Mouse (Mus musculus) T-helper 17 cell (primary cell): Measurements from ENCODE around the gene Hunk.

Experiments used
- in situ Hi-C, 2 experiments: fragments of 300-600 bp; cut with MboI, MseI; formaldehyde crosslinking; loops; 1 replicate in 1 of 2; 2 replicates in 1 of 2; pipeline ENCODE4 v1.15.1; 2025; ENCODE audit warnings: high pct_unique_total_duplicates in 2 of 2

Hunk gene

DNA sequence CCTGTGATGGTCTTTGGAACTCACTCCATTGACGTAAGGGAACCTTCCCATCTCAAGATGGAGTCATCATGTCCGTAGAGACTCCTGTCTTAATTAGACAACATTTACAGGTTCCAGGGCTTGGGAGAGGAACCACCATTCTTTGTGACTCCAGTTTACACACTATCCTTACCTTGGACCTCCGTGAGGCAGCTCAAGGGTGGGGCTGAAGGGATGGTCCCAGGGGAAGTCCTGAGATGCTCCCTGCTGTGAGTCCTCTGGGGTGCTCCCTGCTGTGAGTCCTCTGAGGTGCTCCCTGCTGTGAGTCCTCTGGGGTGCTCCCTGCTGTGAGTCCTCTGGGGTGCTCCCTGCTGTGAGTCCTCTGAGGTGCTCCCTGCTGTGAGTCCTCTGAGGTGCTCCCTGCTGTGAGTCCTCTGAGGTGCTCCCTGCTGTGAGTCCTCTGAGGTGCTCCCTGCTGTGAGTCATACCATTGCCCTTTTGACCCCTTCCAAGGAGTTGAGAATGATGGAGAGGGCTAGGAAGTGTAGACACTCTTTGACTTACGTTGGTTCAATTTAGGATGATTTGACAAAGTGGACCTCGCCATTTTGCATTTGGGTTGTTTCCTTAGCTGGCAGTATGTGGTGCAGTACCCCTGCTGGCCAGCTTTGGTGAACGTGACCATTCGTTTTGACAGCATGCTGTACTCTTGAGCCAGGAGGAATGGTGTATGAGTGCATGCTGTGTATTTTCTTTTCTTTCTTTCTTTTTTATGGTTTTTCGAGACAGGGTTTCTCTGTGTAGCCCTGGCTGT, 42.2 kb downstream of the Hunk start:
- in situ Hi-C loops: loop anchor here in 1 of 2 experiments (10.0 kb wide), 1 partner anchor 237 kb away; no protein-coding TSS in a partner anchor

- in situ Hi-C loops: no loop called here
Observed at GRCm38 (mm10) chr16:90433551-90433950, 47.7 kb downstream of the Hunk start.

- in situ Hi-C loops: no loop called here
Observed at GRCm38 (mm10) chr16:90435231-90435630, 49.4 kb downstream of the Hunk start.

- in situ Hi-C loops: no loop called here
Observed at GRCm38 (mm10) chr16:90437276-90437675, 51.5 kb downstream of the Hunk start.

DNA sequence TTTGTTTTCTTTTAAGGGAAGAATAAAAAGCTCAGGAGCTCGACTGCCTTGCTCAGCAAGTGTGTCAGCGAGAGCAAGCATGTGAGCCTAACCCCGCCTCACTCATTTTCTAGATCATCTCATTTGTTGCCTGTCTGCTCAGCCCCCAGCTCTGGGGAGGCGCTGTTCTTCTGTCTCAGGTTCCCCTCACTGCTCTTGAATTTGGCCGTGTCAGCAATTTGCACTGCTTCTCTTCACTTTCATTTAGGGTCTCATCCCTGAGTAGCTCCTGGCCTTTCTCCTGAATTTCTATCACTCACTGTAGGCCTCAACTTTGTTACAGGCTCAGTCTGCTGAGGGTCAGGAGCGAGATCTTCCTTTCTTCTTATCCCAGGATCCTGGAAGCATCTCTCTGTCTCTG, 53.7 kb downstream of the Hunk start:
- in situ Hi-C loops: no loop called here

- in situ Hi-C loops: no loop called here
Observed at GRCm38 (mm10) chr16:90440654-90441053, 54.8 kb downstream of the Hunk start.

DNA sequence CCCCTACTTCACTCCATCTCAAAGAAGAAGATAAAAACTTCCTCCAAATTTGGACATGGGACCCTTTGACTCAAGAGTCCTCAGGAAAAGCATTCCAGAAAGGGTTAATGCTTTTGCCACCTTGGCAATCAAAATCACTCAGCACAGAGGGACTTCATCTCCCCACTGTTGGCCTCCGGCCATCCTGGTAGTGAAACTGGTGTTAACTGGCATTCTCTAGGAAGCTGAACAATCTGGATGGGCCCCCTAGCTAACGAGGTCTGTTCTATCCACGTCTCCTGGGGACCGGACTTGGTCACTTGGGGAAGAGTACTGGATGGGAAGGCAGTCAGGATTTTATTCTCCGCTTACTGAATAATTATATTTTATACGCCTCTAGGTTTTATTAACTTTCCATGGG, 57.2 kb downstream of the Hunk start:
- in situ Hi-C loops: no loop called here

GRCm38 (mm10) chr16:90453197-90453596, 67.4 kb downstream of the Hunk start:
- in situ Hi-C loops: no loop called here

DNA sequence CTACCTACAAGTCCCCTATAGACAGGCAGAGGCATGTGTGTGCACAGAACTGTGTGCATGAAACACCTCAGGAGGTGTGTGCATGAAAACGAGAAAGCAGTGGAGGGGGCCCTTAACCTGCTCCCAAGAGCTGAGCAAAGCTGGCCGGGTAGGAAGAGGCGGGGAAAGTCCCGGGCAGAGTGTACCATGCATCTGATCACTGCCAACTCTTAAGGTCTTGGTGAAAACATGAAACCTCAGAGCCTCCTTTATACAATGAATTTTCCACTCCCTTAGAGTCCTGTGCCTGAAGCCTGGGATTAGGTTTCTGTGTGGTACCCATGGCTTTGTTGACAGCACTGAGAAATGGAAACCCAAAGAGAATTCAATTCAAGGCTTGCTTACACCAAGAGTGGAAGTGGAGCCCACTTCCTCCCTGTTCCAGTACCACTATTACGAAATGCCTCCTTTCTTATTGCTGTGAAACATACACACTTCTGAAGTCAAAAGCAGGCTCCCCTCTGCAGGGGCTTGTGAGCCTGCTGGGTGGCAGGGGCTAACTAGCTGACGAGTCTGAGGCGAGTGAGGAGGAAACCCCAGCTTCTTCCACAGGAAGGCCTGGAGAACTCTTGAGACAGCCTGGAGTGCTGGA, 70.8 kb downstream of the Hunk start:
- in situ Hi-C loops: no loop called here

GRCm38 (mm10) chr16:90458899-90459610, 73.2 kb downstream of the Hunk start:
- in situ Hi-C loops: no loop called here

- in situ Hi-C loops: no loop called here
Observed at GRCm38 (mm10) chr16:90461304-90461905, 75.6 kb downstream of the Hunk start.

GRCm38 (mm10) chr16:90462728-90463275, 77.0 kb downstream of the Hunk start:
- in situ Hi-C loops: no loop called here

DNA sequence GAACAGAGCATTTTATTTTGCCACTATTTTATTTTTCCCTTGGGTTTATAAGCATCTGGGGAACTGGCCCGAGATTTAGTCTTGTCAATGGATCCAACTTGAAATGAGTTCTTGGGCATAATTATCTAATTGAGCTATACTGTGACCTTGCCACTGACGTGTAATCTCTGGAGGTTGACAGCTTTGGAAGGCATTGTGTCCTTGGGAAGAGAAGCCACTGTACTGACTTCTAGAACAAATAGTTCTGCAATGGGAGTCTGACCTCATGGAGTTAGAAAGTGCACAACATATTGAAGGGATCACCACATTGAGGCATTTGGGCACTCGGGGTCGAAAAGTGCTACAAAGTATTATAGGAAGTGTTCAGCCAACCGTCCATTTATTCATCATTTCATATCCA, 79.3 kb downstream of the Hunk start:
- in situ Hi-C loops: no loop called here

DNA sequence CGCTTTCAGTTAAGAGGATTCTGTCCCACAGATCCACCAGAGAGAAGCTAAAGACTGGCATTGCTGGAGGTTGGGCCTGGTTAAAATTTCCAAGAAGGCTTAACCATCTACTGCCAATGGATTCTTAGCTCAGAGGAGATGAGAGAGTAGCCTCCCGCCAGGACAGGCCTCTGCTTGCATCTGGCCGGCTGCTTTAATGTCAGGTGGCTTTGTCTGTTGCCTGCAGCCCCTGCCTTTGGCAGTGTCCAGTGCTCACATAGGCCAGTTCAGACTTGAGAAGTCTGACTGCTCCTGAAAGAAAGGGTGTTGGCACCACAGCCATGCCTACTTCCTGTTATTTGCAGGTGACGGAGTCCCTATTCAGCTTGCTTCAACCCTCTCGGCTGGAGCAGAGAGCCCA, 82.5 kb downstream of the Hunk start:
- in situ Hi-C loops: no loop called here

GRCm38 (mm10) chr16:90475701-90476229, 90.0 kb downstream of the Hunk start:
- in situ Hi-C loops: no loop called here

DNA sequence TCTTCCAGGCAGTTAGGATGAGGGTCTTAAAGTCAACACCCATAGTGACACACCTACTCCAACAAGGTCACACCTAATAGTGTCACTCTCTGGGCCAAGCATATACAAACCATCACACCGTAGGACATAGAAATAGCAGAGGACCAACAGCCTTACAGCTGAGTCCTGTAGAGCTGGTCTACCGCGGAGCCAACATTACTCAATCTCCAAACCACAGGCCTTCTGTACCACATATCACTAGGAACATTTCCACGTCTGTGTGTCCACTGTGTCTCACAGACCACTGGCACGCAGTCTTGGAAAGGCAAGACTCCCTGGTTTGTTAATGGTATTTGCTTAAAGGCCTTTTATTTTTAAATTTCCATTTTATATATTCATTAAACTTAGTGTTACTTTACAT, 95.8 kb downstream of the Hunk start:
- in situ Hi-C loops: no loop called here

DNA sequence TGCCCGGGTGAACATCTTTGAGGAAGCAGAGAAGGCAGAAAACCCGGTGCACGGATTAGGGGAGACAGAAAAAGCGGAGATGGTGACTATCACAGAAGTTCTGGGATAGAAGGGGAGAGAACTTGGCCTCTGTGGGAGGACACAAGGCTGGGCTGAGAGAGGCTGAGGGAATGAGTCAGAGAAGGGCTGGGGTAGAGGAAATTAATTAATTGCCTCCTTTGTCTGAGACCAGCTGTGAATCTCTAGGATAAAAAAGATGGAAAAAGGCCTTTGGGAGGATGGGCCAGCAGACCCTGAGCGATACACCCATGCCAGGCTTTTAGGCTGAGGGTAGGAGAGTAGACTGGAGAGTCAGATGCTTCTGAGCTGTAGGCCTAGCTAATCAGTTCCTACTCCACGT, 97.5 kb downstream of the Hunk start:
- in situ Hi-C loops: no loop called here

- in situ Hi-C loops: no loop called here
Observed at GRCm38 (mm10) chr16:90485125-90485524, 99.3 kb downstream of the Hunk start.

DNA sequence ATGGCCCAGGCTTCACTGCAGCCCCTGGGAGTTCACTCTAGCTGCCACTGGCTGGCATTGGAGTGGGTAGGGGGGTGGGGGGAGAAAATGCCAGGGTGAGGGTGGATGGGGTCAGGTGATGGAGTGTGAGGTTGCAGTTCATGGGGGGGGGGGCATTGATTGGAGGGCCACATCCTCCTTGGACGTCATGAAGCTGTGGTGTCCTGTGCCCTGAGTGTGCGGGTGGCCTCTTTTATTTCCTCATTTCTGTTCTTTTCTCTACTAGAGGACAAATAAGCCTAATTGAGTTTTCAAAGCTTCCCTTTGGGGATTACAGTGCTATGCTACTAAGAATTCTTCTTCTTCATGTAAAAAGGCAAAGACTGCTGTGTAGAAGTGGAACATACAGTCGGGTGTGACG, 99.8 kb downstream of the Hunk start:
- in situ Hi-C loops: no loop called here

- in situ Hi-C loops: no loop called here
Observed at GRCm38 (mm10) chr16:90490066-90490465, 104.3 kb downstream of the Hunk start.

DNA sequence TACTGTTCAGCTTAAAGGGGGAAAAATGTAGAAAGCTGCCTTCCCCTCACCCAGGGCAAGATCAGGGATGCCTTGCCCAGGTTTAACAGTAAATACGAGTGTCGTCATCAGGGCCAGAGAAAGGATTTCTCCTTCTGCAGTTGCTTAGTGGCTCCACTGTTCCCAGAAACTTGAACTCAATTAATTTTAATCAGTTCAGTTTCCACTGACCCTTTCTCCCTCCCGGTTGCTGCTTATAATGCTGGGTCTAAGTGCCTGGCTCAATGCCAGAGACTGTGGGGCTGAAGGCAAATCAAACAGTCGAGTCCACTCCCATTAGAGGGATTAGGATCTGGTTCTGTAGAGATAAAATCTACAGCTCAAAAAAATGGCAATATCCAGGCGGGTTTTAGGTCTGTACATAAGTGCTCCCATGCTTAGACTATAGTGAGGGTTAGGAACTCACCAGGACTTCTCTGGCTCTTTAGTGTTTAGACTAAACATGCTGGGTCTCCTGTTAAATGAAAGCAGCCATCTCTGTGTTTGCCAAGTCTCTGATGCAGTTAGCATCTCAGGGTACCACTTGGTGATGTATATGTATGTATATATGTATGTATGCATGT, 106.2 kb downstream of the Hunk start:
- in situ Hi-C loops: no loop called here
